Mouse (Mus musculus): ENCODE measurements around the gene Map2. TPM values are rescaled to one million over a fixed set of nuclear protein-coding genes. Genes with fewer than 3 reads are reported as not detected.

Map2 gene
- total and polyA plus RNA-seq, 3 experiments = 5.6 to 32.7 (median 21.8) TPM

GRCm38 (mm10) chr1:66394944-66395637 lies 220.0 kb downstream of the Map2 start:
- DNase-seq = no peak

GRCm38 (mm10) chr1:66395826-66396225 lies 220.8 kb downstream of the Map2 start:
- DNase-seq = no peak

GRCm38 (mm10) chr1:66401902-66402301 lies 226.8 kb downstream of the Map2 start:
- DNase-seq = no peak

- no peak for DNase-seq
Measured at GRCm38 (mm10) chr1:66407270-66407967, 232.3 kb downstream of the Map2 start.

GRCm38 (mm10) chr1:66418360-66418759 lies 243.3 kb downstream of the Map2 start:
- DNase-seq = no peak

- DNase-seq = no peak
Measured at GRCm38 (mm10) chr1:66426073-66426472, 251.0 kb downstream of the Map2 start.

- DNase-seq = no peak
Measured at GRCm38 (mm10) chr1:66430962-66431361, 255.9 kb downstream of the Map2 start.

- DNase-seq = no peak
Measured at GRCm38 (mm10) chr1:66431472-66431871, 256.4 kb downstream of the Map2 start.

GRCm38 (mm10) chr1:66438069-66438468 lies 263.0 kb downstream of the Map2 start:
- DNase-seq = no peak

- DNase-seq = no peak
Measured at GRCm38 (mm10) chr1:66442922-66443321, 267.8 kb downstream of the Map2 start.

- DNase-seq = no peak
Measured at GRCm38 (mm10) chr1:66449471-66449870, 274.4 kb downstream of the Map2 start.

- no peak for DNase-seq
Measured at GRCm38 (mm10) chr1:66456580-66456979, 281.5 kb downstream of the Map2 start.

GRCm38 (mm10) chr1:66457747-66458146 lies 282.7 kb downstream of the Map2 start:
- no peak for DNase-seq

- no peak for DNase-seq
Measured at GRCm38 (mm10) chr1:66459394-66459793, 284.3 kb downstream of the Map2 start.

- DNase-seq = no peak
Measured at GRCm38 (mm10) chr1:66460850-66461249, 285.8 kb downstream of the Map2 start.

GRCm38 (mm10) chr1:66467821-66468703 lies 293.0 kb downstream of the Map2 start, which contains the start of gene Unc80:
Gene Unc80, plus strand, starts transcription at chr1:66468367.
- DNase-seq = peak; percentile 75

GRCm38 (mm10) chr1:66468704-66469020 lies 293.6 kb downstream of the Map2 start:
- no peak for DNase-seq

GRCm38 (mm10) chr1:66482751-66483150 lies 307.7 kb downstream of the Map2 start:
- DNase-seq = no peak
